Mouse (Mus musculus) layer of hippocampus, postnatal 25 days (tissue): ENCODE results near the gene Kif19a. TPM values are rescaled to one million over a fixed set of nuclear protein-coding genes. Genes with fewer than 3 reads are reported as not detected.
A peak's percentile ranks its signal among the peaks of the same experiment; 100 is the strongest.

Experiments
- DNase-seq, 2 experiments: peaks; one replicate each; pipeline ENCODE4 v3.0.0; 2022; ENCODE audit warnings: mixed read lengths in 2 of 2, low spot score in 1 of 2; ENCODE audit errors: extremely low spot score in 1 of 2
- total RNA-seq, 2 experiments: library from RNA; stranded (reverse); gene quantifications; 2 replicates each; pipeline ENCODE4 v1.2.3; 2021

Kif19a gene
- 10 to 100 TPM in 1 of 2 experiments, 1 to 10 TPM in 1; 6.6 to 11.5 TPM for total RNA-seq

- DNase-seq, result no peak
Observed at GRCm38 (mm10) chr11:114764820-114765818, at the start of gene Kif19a. TSS of gene Kif19a (plus strand) at chr11:114765388.

DNA sequence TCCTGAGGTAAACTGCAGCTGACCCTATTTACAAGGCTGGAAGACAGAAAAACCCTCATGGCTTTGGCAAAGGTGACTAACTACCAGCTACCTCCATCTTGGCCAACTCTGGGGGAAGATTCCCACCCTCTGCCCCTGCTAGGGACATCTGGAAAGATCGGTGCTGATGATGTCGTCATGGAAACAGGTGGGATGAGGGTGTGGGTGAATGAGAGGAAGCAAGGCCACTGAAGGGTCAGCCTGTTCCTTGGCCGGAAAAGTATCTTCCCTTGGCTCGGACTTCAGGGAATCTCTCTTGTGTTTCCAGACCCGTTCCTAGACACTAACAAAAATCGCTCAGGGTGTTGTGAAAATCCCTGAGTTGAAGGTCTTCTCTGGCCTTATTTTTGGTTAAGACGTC, 49.7 kb upstream of the Kif19a start:
- DNase-seq, result no peak

DNA sequence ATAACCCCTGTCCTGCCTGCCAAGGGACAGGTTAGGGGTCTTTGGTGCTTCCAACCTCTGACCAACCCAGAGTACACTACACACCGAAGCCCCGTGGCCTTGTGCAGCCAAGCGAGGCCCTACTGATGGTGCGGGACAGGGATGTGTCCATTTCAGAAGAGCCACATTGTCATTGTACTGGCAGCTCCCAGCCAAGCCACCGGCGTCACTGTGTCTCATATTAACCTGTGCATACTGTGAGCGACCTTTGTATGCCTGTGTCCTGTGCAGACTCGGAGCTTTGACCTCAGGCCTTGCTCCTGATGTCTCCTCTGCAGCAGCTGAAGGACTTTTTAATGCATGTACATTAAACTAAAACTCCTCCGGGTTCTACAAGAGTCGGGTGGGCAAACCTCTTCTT, 44.7 kb upstream of the Kif19a start:
- DNase-seq, result no peak

DNA sequence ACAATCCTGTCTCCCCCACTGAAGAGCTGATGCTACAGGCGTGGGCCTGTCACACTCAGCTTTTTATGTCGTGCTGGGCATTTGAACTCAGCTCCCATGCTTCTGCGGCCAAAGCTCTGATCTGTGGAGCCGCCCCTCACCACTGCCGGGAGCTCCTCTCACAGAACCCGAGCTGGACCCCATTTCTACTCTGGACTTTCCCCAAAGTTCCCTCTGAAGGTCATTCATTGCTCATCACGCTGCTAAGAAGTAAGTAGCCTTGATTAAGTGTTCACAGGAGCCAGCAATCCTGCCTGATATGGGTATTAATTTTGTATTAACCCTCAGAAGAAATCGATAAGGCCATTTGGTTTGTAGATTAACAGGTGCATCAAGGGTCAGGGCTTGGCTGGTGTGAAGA, 42.8 kb upstream of the Kif19a start:
- DNase-seq, result no peak

DNA sequence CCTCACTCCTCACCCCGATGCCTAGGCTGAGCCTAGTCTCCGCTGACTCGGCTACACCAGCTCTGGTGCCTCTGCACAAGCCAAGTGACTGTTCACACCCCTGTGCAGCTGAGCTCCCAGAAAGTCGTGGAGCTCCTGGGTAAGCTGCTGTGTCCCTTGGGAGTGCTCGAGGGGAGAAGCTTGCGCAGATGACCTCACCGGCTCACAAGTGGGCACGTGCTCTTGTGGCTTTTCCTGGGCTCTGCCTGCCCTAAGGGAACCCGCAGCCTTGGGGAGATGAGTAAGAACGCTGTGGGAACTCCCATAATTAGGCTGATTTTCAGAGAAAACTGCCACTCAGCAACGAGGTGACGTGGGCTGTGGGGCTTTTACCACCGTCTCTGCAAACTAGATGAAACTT, 42.2 kb upstream of the Kif19a start:
- no peak for DNase-seq

GRCm38 (mm10) chr11:114724787-114725590, 40.2 kb upstream of the Kif19a start:
- no peak for DNase-seq

DNA sequence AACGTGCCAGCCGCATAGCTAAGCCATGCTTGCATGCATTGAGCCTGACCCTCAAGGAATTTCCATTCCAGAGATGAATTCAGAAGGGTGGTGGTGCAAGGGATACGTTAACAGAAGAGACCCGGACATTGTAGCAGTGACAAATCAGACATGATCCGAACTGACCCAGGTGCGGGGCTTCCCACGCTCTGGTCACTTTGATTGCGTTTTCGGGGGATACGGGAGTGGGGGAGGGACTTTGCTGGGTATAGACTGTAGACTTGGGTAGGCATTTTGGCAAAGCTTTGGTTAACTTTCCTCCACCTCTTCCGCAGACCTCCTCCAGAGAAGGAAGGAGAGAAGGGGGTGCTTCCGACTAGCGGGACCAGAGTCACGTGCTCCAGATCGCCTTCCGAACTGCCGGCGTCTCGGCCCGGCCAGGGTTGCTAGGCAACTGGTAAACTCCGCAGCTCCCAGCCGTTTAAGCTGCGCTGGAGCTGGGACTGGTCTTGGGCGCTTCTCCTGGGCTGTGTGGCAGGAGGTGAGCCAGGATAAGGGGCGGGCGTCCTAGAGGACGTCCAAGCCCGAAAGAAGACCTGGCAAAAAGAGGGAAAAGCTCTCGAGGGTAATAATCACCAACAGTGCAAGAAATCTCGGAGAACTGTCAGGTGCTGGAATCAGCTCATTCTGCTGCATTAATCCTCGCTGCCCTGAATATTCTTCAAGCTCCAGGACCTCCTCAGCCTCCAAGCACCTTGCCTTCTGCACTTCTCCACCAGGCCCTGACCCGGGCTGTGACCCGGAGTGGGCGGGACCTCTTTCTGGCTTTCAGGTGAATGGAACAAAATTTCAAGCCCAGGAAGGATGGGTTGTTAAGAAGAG, 38.0 kb upstream of the Kif19a start, which contains the start of gene Dnaic2:
Gene Dnaic2 (plus strand): TSS at position 444 of the 861 bp plus-strand sequence.
- peak; percentile 48 to 64 for DNase-seq

GRCm38 (mm10) chr11:114727826-114728186, 37.4 kb upstream of the Kif19a start:
- no peak for DNase-seq

DNA sequence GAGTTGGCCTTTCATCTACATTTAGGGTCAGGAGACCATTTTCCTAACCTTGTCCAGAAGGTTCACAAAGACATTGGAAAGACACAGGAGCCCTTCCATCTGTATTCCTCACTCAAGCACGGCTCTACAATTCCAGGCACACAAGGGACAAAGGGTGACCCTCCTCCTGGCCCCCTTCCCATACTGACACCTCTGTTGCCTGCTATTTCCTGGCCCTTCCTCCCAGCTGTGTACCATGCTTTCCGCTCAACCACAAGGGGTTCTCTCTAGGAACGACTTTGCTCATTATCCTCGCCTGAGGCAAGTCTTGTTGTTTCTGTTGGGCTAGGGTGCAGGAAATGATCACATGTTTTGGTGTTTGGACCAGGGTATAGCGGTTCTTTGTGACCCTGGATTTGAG, 36.9 kb upstream of the Kif19a start:
- no peak for DNase-seq

DNA sequence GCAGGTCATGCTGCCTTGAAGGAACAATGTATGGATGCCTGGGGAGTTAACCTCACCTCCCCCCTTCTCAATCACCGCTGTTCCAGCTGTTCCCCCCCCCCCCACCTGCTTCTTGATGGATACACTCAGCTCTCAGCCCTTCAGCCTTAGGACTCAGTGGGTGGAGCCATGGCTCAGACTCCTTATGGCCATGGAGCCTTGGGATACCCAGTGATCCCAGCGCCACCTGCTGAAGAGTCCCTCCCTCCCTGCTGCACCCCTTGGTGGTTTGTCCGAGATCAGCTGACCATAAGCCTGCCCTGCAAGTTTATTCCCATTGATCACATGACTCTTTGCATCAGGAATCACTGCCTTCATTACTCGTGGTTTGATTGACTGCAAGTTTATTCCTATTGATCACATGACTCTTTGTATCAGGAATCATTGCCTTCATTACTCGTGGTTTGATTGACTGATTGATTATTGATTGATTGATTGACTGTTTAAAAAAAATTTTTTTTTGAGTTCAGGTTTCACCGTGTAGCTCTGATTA, 35.3 kb upstream of the Kif19a start:
- DNase-seq, result no peak

DNA sequence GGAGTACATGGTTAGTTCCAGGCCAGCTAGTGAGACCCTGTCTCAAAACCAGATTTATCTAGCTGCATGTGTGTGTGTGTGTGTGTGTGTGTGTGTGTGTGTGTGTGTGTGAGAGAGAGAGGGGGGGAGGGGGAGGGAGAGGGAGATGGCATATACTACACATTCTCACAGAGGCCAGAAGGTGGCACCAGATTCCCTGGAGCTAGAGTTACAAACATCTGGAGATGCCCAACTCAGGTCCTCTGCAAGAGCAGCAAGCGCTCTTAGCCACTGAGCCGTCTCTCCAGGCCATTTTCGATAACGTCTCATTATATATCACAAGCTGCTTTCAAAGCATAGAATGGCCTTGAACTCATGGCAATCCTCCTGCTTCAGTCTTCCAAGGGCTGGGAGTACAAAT, 33.5 kb upstream of the Kif19a start:
- DNase-seq, result no peak

- no peak for DNase-seq
Observed at GRCm38 (mm10) chr11:114732890-114733289, 32.3 kb upstream of the Kif19a start.

DNA sequence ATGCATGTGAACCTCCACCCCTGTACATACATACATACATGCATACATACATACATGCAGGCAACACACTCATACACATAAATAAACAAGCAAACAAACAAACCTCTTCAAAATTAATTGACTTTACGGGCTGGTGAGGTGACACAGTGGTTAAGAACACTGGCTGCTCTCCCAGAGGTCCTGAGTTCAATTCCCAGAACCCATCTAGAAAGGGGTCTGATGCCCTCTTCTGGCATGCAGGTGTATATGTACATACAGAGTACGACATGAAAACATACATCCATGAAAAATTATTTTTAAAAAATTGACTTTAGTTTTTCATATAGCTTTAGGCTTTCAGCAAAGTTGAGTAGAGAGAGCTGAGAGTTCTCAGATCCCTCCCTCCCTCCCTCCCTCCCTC, 29.1 kb upstream of the Kif19a start:
- DNase-seq, result no peak

- DNase-seq, result peak in 1 of 2 experiments; percentile 71
Observed at GRCm38 (mm10) chr11:114736913-114737624, 28.1 kb upstream of the Kif19a start.

GRCm38 (mm10) chr11:114740598-114740997, 24.6 kb upstream of the Kif19a start:
- no peak for DNase-seq

DNA sequence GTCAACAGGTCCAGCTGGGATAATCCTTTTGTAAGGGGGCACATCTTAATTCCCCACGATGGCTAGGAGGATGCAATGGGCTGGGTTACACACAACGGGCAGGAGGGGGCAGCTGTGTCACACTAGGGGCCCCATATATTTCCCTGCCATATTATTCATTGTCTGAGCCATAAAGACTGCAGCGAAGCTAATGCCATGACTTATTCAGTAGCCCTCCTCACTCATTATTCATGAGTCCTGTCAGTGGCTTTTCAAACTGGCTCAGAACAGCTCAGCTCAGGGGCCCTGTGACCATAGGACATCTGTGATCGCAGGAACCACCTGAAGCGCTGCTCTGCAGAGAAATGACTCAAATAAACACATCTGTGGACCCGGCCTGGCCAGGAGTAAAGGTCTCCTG, 23.7 kb upstream of the Kif19a start:
- DNase-seq, result no peak

- DNase-seq, result peak; percentile 94 to 100
Observed at GRCm38 (mm10) chr11:114745134-114745533, 20.1 kb upstream of the Kif19a start.

- no peak for DNase-seq
Observed at GRCm38 (mm10) chr11:114747564-114748138, 17.5 kb upstream of the Kif19a start.

GRCm38 (mm10) chr11:114769911-114770310, 4.7 kb downstream of the Kif19a start:
- DNase-seq, result no peak
